Mouse (Mus musculus) activated CD4-positive, CD25-positive, alpha-beta regulatory T cell (primary cell): ENCODE data around the gene Hopx. TPM values are rescaled to one million over a fixed set of nuclear protein-coding genes. Genes with fewer than 3 reads are reported as not detected.

Experiments used
- polyA plus RNA-seq, 2 experiments: library from polyadenylated mRNA; unstranded; fragments of 100-300 nt; shearing (Covaris generic); gene quantifications; one replicate each; pipeline ENCODE4 v1.2.1; 2017

Gene Hopx
- 100 to 1,000 TPM; 230 to 397 TPM for polyA plus RNA-seq

GRCm38 (mm10) chr5:77114817-77115731 is at the start of gene Hopx:
Gene Hopx, minus strand, starts transcription at chr5:77115121.

Other genes with a start within 250 kb of the Hopx start
- gene Aasdh, start 209.6 kb downstream of the Hopx start, polyA plus RNA-seq = 10 to 100 TPM; 12.0 to 16.1 TPM
- 100 to 1,000 TPM; 128 to 143 TPM for gene Paics, start 163.8 kb downstream of the Hopx start, polyA plus RNA-seq
- 10 to 100 TPM; 36.2 to 40.3 TPM for gene Ppat, start 163.5 kb downstream of the Hopx start, polyA plus RNA-seq
- 100 to 1,000 TPM in 1 of 2 experiments, 10 to 100 TPM in 1; 89.2 to 103 TPM for gene Srp72, start 140.4 kb downstream of the Hopx start, polyA plus RNA-seq
- under 1 TPM in 1 of 2 experiments, not detected in 1; 0.47 TPM for gene Arl9, start 111.1 kb downstream of the Hopx start, polyA plus RNA-seq
- gene Thegl, start 99.1 kb downstream of the Hopx start, polyA plus RNA-seq = under 1 TPM in 1 of 2 experiments, not detected in 1; 0.14 TPM
- under 1 TPM in 1 of 2 experiments, not detected in 1; 0.28 TPM for gene Spink2, start 96.3 kb upstream of the Hopx start, polyA plus RNA-seq
- 10 to 100 TPM; 28.6 to 30.6 TPM for gene Rest, start 150.4 kb upstream of the Hopx start, polyA plus RNA-seq
- gene Noa1, start 195.0 kb upstream of the Hopx start, polyA plus RNA-seq = 10 to 100 TPM; 33.6 to 39.6 TPM
- 10 to 100 TPM; 61.5 to 62.8 TPM for gene Polr2b, start 195.0 kb upstream of the Hopx start, polyA plus RNA-seq